Mouse (Mus musculus) spleen, embryonic (tissue): ENCODE measurements around the gene Ctsg.
"Not testable (repeated sequence)": the region's sequence is repeated elsewhere in the genome, so short reads cannot be mapped to it uniquely, and the experiment has no call there.

ENCODE experiments used
- CTCF ChIA-PET: fragments of 350-600 bp; sonication (Branson Sonifier 250); formaldehyde crosslinking; loops from one replicate; lab custom pipeline; 2022; lab: Charles Lee

The Ctsg gene

GRCm38 (mm10) chr14:56102386-56102785 is at the start of gene Ctsg:
Gene Ctsg (minus strand): TSS chr14:56102574.
- CTCF ChIA-PET = no interaction called here

DNA sequence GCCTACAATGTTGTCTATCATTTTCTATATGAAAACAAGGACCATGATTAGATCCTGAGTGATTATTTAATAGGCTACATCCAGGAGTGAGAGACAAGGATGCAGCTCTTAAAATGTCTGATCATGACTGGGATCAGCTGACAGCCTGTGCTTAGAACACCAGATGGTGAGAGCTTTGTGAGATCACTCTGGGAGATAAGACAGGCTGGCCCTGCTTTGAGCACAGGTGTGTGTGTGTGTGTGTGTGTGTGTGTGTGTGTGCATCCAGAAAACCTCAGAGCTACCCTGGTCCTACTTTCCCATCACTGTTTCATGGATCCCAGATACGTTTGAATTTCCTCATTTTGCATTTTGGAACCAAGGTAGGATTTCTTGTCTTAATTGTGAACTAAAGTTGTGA is 31.3 kb upstream of the Ctsg start:
- CTCF ChIA-PET = not testable (repeated sequence)

GRCm38 (mm10) chr14:56132508-56132907 is 30.1 kb upstream of the Ctsg start, which contains the start of gene Gzmd:
Gene Gzmd (minus strand): TSS chr14:56132608.
- CTCF ChIA-PET = not testable (repeated sequence)

GRCm38 (mm10) chr14:56128341-56128740 is 26.0 kb upstream of the Ctsg start:
- CTCF ChIA-PET = no interaction called here

GRCm38 (mm10) chr14:56123516-56123915 is 21.1 kb upstream of the Ctsg start:
- CTCF ChIA-PET = interaction anchor here (0.7 kb wide), 1 partner anchor 80 kb away, joined by 3 read pairs; no protein-coding TSS in a partner anchor

DNA sequence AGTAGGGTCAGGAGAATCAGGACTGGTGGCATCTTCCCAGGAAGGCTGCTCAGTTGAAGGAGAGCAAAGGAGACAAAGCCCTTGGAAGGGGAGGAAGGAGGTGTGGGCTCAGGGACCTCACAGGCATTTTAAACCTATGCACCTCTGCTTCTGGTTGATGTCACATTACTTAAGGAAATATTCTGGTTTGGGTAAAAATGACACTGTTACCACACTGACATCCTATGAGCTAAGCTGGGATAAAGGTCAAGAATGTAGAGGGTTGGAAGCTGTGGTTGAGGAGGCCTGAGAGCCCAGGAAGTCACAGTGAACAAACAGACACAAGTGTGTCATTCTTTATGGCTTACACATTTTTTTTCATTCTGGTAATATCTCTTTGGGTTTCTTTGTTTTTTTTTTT is 18.2 kb upstream of the Ctsg start, which contains the start of gene Gzme:
Gzme (minus strand) TSS at position 101 of the 400 bp plus-strand sequence.
- CTCF ChIA-PET = no interaction called here

DNA sequence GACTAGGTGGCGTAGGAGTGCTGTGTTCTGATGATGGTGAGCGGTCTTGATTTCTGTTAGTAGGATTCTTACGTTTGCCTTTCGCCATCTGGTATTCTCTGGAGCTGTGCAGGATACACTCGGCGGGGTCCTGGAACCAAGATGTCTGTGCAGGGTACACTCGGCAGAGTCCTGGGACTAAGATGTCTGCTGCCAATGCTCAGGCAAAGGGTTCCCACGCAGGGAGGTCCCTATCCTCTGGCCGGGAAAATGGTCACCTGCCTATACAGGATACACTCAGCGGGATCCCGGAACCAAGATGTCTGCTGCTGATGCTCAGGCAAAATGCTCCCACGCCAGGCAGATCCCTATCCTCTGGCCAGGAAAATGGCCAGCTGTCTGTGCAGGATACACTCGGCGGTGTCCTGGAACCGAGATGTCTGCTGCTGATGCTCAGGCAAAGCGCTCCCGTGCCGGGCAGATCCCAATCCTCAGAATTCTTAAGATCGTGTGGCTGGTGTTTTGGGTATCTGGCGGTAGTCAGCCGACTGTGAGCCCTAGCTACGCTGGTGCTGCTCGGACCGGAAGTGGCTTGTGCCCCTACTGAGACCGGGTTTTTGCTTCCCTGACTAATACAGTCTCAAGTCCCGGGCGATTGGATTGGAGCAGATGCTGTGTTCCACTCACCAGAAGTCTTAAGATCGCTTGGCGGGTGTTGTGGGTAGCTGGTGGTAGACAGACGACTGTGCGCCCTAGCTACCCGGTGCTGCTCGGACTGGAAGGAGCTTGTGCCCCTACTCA is 13.3 kb upstream of the Ctsg start:
- CTCF ChIA-PET = not testable (repeated sequence)

DNA sequence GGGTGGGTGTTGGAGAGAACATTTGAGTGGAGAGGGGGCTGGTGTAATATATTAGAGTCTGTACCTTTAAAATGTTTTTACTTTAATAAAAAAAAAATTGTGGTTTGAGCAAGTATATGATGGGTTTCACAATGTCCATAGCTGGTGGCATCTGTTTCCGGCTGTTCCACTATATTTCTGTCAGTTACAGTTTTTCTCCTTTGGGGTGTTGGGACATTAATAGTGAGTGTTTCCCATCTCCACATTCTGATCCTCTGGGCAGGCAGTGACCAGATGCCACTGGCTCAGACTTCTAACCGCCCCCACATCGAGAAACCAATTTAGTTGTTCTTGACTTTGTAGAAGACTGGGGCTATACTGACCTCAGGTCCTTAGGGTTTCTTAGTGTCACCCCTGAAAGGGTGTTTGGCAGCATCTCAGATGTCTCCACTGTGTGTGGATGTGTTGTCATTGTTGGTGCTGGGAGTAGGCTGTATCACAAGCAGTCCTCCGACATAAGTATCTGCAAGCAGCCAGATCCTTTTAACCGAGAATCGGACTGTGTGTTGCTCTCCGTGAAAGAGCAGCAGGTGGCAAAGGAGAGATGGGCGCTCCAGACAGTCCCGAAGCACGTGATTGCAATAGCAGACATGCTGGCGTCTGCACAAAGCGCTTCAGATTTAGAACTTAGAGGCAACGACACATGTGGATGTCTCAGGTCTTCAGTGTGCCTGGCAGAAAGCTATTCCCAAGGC is 3.2 kb upstream of the Ctsg start:
- CTCF ChIA-PET = interaction anchor here (0.6 kb wide), 1 partner anchor 13 kb away, joined by 4 read pairs; no protein-coding TSS in a partner anchor

DNA sequence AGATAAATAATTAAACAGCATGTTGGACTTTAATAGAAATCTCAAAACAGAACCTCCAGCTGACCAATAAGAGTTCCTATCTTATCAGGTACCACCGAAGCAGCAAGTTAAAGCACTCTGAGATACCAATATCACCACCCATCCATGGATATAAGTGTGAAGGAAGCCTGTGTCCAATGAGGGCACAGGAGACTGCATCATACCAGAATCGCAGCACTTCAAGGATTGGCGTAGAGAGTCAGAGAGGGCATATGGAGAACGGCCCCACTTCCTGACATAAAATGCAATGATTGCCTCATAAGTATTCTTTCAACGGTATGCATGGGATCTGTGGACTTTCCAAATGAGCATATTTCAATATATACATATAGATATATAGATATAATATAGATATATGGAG is 2.6 kb upstream of the Ctsg start:
- CTCF ChIA-PET = no interaction called here

DNA sequence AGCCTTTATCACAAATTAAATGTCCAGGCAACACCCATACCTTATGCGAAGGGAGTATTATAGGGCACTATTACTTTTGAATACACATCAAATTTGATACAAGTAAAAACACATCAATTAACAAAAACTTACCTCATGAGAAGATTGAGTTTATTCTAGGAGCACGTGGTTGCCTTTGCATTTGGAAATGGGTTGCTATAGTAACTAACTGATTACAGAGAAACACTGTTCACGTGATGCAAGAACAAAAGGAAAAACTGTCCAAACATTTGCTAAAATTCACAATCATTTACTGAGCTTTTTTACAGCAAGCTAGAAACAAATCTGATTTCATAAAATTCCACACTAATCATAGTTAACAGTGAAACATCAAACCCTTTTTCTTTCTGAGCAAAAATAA is 1.1 kb upstream of the Ctsg start:
- CTCF ChIA-PET = no interaction called here

DNA sequence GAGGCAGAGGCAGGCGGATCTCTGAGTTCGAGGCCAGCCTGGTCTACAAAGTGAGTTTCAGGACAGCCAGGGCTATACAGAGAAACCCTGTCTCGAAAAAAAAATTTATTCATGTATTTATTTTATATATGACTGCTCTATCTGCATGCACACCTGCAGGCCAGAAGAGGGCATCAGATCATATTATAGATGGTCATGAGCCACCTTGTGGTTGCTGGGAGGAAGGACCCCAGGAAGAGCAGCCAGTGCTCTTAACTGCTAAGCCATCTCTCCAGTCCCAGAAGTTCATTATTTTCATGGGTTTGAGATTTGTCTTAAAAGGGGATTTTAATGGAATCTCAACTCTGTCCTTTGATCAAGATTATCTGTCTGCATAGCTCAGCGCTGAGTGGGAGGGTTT is 3.4 kb downstream of the Ctsg start:
- CTCF ChIA-PET = interaction anchor here (0.7 kb wide), 1 partner anchor 45 kb away, joined by 3 read pairs; no protein-coding TSS in a partner anchor

- CTCF ChIA-PET = no interaction called here
Observed at GRCm38 (mm10) chr14:56097597-56097996, 4.8 kb downstream of the Ctsg start.

DNA sequence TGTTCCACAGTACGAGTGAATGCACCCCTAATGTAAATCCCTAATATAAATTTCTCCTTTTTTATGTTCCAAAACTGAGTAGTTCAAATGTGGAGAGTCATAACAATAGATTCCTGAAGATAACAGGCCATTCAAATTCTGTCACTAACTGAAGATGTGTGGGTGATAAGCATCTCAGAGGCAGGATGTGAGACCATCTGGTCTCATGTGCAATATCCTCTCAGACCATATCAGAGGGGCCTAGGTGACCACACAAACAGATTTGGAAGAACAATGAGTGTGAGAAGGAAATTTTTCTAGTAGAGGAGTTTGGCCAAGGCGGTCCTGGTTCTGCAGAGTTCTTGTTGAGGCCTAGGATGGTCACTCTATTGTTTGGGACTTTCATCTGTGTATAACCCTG is 9.0 kb downstream of the Ctsg start:
- CTCF ChIA-PET = no interaction called here

GRCm38 (mm10) chr14:56086711-56087110 is 15.7 kb downstream of the Ctsg start:
- CTCF ChIA-PET = no interaction called here

DNA sequence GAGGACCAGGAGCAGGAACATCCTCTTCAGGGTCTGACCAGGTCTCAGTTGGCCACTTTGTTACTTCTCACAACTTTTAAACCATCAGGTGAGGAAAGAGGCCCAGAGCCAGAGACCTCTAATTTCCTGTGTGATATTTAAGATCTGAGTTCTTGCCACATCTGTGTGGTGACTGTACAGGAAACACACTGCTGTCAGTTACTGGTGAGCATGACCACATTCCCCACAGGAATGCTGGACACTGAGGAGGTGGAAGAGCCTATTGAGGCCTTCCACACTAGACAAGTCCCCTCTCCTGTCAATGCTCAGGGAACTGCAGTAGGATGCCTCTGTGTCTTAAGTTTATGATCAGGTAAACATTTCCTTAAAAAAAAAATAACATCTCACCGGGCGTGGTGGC is 17.2 kb downstream of the Ctsg start, which contains the start of gene Mcpt8:
Mcpt8 (minus strand) TSS at position 107 of the 400 bp plus-strand sequence.
- CTCF ChIA-PET = no interaction called here

GRCm38 (mm10) chr14:56082016-56082415 is 20.4 kb downstream of the Ctsg start:
- CTCF ChIA-PET = no interaction called here

- CTCF ChIA-PET = not testable (repeated sequence)
Observed at GRCm38 (mm10) chr14:56062213-56062612, 40.2 kb downstream of the Ctsg start, which contains the start of gene Mcpt4. Gene Mcpt4 (minus strand): TSS chr14:56062313.

DNA sequence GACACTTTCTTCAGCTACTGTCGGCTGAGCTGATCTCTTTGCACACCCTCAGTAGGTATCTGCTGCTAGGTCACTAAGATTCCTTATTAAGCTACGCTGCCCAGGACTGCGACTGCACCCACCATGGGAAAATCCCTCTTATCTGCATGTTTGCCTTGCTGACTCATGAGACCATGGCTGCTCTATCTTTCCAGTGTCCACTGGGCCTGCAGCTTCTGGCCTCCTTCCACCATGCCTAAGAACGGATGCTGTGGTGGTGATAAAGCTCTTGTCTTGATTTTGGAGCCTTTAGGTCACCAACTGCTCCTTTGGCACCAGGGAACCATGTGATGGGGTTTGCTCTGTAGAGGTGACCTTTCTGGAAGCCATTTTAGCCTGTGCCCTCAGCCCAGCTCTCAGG is 44.7 kb downstream of the Ctsg start:
- CTCF ChIA-PET = no interaction called here

GRCm38 (mm10) chr14:56055408-56055807 is 47.0 kb downstream of the Ctsg start:
- CTCF ChIA-PET = no interaction called here
